Mouse (Mus musculus) hindbrain, embryonic 11.5 days (tissue): ENCODE data around the gene Ryr2. TPM values are rescaled to one million over a fixed set of nuclear protein-coding genes. Genes with fewer than 3 reads are reported as not detected.
A peak's percentile ranks its signal among the peaks of the same experiment; 100 is the strongest.

ENCODE experiments used
- ATAC-seq: fragments of 200-750 bp; cut with Nextera tagmentation; 2 replicates; pipeline ENCODE4 v1.8.0; 2017; ENCODE audit warnings: mild to moderate bottlenecking, moderate TSS enrichment, moderate library complexity; ENCODE audit not compliant: low FRiP score
- DNase-seq: peaks from one replicate; pipeline ENCODE4 v3.0.0-alpha.2; 2015; ENCODE audit warnings: low spot score
- H3K27ac ChIP-seq: fragments of 300-500 bp; sonication (generic); 2 replicates; pipeline ENCODE4 v1.5.1; 2014; ENCODE audit warnings: mild to moderate bottlenecking, low read depth, low read length
- H3K27me3 ChIP-seq: fragments of 300-500 bp; sonication (generic); 2 replicates; pipeline ENCODE4 v1.6.1; 2014; ENCODE audit warnings: mild to moderate bottlenecking, low read length, moderate library complexity, mixed read lengths; ENCODE audit not compliant: control insufficient read depth, insufficient read depth
- H3K36me3 ChIP-seq: fragments of 300-500 bp; sonication (generic); 2 replicates; pipeline ENCODE4 v1.6.1; 2014; ENCODE audit warnings: mild to moderate bottlenecking, low read length, moderate library complexity, mixed read lengths; ENCODE audit not compliant: control insufficient read depth, insufficient read depth
- H3K4me1 ChIP-seq: fragments of 300-500 bp; sonication (generic); replicated peaks from 2 replicates; pipeline ENCODE4 v1.6.1; 2014; ENCODE audit warnings: low read length, mixed read lengths; ENCODE audit not compliant: control insufficient read depth, insufficient read depth
- H3K4me2 ChIP-seq: fragments of 300-500 bp; sonication (generic); replicated peaks from 2 replicates; pipeline ENCODE4 v1.6.1; 2014; ENCODE audit warnings: mild to moderate bottlenecking, low read depth, low read length
- H3K4me3 ChIP-seq: fragments of 300-500 bp; sonication (generic); 2 replicates; pipeline ENCODE4 v1.5.1; 2014; ENCODE audit warnings: low read depth, low read length
- H3K9ac ChIP-seq: fragments of 300-500 bp; sonication (generic); 2 replicates; pipeline ENCODE4 v1.6.1; 2014; ENCODE audit warnings: low read depth, low read length
- H3K9me3 ChIP-seq: fragments of 300-500 bp; sonication (generic); 2 replicates; pipeline ENCODE4 v1.6.1; 2016; ENCODE audit warnings: low read length; ENCODE audit not compliant: control insufficient read depth
- WGBS: fragments of 180-500 bp; shearing (Covaris S2); extraction: QIAGEN DNeasy Blood & Tissue Kit; methylation state at CpG from one replicate; pipeline ENCODE4 v1.1.7; 2014; 5-methylcytosine and 5-hydroxymethylcytosine counted together
- polyA plus RNA-seq: library from polyadenylated mRNA; unstranded; fragments of >200 nt; fragmentation: Nextera tagmentation; extraction: Ambion mirVana; gene quantifications from 2 replicates; pipeline ENCODE4 v1.2.1, GENCODE M21; 2014

The Ryr2 gene
- polyA plus RNA-seq, 1 experiment from 2014 or later = 1.5 TPM

DNA sequence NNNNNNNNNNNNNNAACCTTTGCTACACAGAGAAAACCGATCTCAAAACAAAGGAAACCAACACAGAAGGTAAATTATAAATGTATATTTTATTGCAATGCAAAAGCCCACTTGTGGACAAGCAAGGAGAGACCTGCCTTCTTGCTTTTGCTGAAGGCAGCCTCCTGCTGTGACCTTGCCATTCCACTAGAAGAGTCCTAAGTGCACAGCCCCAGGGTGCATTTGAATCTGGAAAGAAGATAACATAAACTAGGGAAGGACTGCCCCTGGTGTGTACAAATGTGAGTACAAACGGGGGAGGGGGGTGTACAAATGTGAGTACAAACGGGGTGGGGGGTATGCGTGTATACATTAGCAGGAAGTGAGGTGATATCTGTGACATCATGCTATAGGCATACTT, 43.2 kb downstream of the Ryr2 start:
- Histone ChIP-seq H3K36me3 (no peaks in the 10 kb centered on the region), H3K9ac (no peak overlapping the region), H3K4me2 (no peak overlapping the region), H3K4me3 (no peak overlapping the region), H3K27me3 (no peaks in the 10 kb centered on the region), H3K9me3 (no peaks in the 10 kb centered on the region), H3K4me1 (no peaks in the 10 kb centered on the region), H3K27ac (no peak overlapping the region)
- WGBS = 78% methylated on average over 4 of the region's 4 CpGs
- ATAC-seq (0 out of 2 replicates have a peak, but pooled peaks have one; percentile 20), DNase-seq (no peak)

DNA sequence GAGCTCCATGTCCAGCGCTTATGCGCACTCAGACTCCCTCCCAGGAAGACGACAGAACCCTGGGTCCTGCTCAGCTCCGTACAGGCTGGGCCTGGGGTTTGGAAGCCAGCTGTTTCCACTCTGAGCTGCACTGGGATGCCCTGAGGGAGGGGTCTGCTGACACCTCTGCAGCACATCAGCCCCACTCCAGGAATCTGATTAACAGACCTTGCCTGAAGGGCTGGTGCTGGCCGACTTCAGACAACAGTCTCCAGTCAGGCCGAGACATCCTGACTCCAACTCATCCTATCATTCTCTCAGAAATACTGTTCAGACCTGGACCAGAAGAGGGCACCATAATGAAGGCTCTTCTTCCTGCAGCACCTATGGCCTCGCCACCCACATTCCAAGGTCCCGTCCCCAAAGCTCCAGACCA, 49.4 kb downstream of the Ryr2 start:
- no peaks in the 10 kb centered on the region for H3K4me1 ChIP-seq
- 63% methylated on average over 8 of the region's 8 CpGs for WGBS

DNA sequence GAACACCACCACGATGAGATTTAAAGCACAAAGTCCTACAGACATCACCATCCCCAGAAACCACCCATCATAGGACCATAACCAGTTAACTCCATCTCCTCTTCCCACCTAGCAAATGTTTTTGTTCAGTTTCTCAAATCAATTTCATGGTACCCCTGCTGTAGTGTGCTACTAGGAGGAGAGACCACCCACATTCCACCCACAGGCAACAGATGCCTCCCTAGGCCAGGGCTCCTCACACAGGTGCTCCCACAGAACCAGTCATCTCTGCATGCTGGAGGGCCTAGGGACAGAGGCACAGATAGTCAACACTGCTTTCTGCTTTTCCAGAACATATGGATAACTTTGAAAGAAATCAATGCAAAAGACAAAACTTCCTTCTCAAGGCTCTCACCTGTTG, 50.8 kb downstream of the Ryr2 start:
- Histone ChIP-seq H3K4me2 (no peak overlapping the region), H3K27me3 (no peaks in the 10 kb centered on the region), H3K4me1 (no peaks in the 10 kb centered on the region), H3K9me3 (no peaks in the 10 kb centered on the region), H3K9ac (no peak overlapping the region), H3K4me3 (no peak overlapping the region), H3K27ac (no peak overlapping the region), H3K36me3 (no peaks in the 10 kb centered on the region)
- no peak for DNase-seq
- ATAC-seq = no peak
- 78% methylated on average over 1 of the region's 1 CpGs for WGBS

More for the DNA sequence above, 49.4 kb downstream of the Ryr2 start:
- DNase-seq = no peak
- Histone ChIP-seq H3K27me3 (no peaks in the 10 kb centered on the region), H3K36me3 (no peaks in the 10 kb centered on the region), H3K4me3 (no peak overlapping the region), H3K9ac (no peak overlapping the region), H3K9me3 (no peaks in the 10 kb centered on the region), H3K27ac (no peak overlapping the region), H3K4me2 (no peak overlapping the region)
- 0 out of 2 replicates have a peak, but pooled peaks have one; percentile 32 for ATAC-seq

DNA sequence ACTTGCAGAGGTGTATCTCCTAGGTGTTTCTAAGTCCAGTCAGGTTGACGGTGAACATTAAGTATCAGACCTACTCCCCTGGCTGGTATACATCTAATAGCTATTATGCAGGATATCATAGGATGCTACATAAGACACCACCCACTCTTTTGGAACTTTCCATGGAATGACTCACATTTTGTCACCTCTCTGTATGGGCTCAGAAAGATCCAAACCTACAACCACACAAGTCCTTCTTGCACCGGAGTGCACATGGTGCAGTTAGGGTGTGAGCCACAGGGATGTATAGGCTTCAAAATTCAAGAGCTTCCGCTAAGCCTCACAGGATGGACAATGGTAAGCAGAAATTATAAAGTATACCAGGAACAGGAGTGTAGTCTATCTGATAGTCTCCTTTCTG, 52.8 kb downstream of the Ryr2 start:
- no peak overlapping the region for H3K4me3 ChIP-seq
- no peak overlapping the region for H3K4me2 ChIP-seq
- no peak overlapping the region for H3K9ac ChIP-seq
- ATAC-seq (no peak), DNase-seq (no peak)
- no peaks in the 10 kb centered on the region for H3K4me1 ChIP-seq
- no peak overlapping the region for H3K27ac ChIP-seq
- H3K36me3 ChIP-seq = no peaks in the 10 kb centered on the region
- H3K9me3 ChIP-seq = no peaks in the 10 kb centered on the region
- 95% methylated on average over 3 of the region's 3 CpGs for WGBS
- H3K27me3 ChIP-seq = no peaks in the 10 kb centered on the region

DNA sequence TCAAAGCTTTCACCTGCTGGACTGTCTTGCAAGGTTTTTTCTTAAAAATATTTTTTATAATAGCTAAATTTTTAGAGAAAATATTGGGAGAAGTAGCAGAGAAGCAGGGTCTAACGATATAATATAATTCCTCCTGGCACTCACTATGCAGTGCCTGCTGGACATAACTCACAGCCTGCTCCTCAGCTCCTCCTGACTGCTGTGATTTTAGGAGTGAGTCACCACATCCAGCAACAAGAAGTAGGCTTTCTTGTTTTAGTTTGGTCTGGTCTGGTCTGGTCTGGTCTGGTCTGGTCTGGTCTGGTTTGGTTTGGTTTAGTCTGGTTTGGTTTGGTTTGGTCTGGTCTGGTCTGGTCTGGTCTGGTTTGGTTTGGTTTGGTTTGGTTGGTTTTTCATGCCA, 55.9 kb downstream of the Ryr2 start:
- Histone ChIP-seq H3K27me3 (no peaks in the 10 kb centered on the region), H3K27ac (no peak overlapping the region), H3K36me3 (no peaks in the 10 kb centered on the region), H3K9me3 (no peaks in the 10 kb centered on the region), H3K9ac (no peak overlapping the region), H3K4me3 (no peak overlapping the region), H3K4me2 (no peak overlapping the region), H3K4me1 (no peaks in the 10 kb centered on the region)
- DNase-seq = no peak
- 100% methylated on average over 1 of the region's 1 CpGs for WGBS
- ATAC-seq = no peak

DNA sequence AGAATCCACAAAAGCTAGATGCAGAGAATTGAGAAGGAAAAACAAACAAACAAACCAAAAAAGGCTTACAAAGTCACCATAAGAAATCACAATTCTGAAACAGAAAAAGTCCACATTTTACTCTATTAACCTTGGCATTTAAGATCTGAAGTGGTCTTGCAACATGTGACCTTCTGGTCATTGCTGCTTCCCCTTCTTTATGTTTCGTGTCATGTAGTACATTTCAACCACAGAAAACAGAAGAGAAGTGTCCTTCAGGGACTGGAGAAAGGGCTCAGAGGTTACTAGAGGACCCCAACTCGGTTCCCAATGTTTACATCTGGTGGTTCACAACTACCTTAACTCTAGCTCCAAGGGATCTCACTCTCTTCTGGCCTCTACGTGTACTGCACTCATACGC, 59.7 kb downstream of the Ryr2 start:
- no peak overlapping the region for H3K4me2 ChIP-seq
- no peak overlapping the region for H3K4me3 ChIP-seq
- H3K9ac ChIP-seq = no peak overlapping the region
- H3K4me1 ChIP-seq = no peaks in the 10 kb centered on the region
- no peak for DNase-seq
- H3K36me3 ChIP-seq = no peaks in the 10 kb centered on the region
- no peak for ATAC-seq
- no peak overlapping the region for H3K27ac ChIP-seq
- 84% methylated on average over 4 of the region's 4 CpGs for WGBS
- no peaks in the 10 kb centered on the region for H3K9me3 ChIP-seq
- H3K27me3 ChIP-seq = no peaks in the 10 kb centered on the region

DNA sequence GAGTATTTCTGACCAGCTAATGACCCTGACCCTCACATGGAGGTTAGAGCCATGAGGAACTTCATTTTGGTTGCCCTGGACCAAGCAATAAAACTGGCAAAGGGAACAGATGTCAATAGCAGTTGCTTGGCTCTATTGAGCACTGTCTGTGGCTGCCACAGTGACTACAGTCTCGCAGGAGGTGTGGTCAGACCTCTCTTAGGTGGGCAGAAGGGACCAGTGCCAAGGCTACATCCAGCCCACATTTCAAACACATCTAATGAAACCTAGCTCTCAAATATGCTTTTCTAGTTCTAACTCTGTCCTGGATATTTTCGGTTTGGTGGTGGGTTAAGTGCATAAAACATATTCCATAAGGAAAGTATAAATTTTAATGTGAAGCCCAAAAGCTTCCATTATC, 62.0 kb downstream of the Ryr2 start:
- DNase-seq (no peak), ATAC-seq (no peak)
- 78% methylated on average over 2 of the region's 2 CpGs for WGBS
- Histone ChIP-seq H3K4me1 (no peaks in the 10 kb centered on the region), H3K36me3 (no peaks in the 10 kb centered on the region), H3K4me3 (no peak overlapping the region), H3K4me2 (no peak overlapping the region), H3K9ac (no peak overlapping the region), H3K27me3 (no peaks in the 10 kb centered on the region), H3K27ac (no peak overlapping the region), H3K9me3 (no peaks in the 10 kb centered on the region)

DNA sequence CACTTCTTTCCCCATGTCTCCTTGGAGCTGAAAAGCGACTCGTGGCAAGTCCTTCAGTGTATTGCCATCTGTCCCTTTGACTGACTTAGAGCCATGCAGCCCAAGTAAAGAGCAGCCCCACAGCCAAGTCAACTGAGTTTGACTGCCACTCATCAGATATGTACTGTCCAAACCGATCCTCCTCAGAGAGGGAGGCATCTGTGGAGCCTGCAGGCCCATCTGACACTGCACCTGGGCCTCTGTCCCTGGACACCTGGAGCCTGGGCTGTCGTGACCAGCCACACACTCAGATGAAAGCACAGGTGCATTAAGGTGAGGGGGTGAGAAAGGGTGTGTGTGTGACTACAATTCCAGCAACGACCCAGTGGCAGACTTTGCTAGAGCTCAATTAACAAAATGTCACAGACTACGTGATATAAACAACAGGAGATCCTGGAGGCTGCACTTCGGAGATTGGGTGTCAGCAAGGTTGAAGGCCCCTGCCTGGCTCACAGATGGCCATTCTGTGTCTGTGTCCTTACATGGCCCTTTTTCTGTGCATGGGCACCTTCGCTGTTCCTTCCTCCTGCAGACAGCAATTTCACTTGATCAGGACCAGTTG, 63.8 kb downstream of the Ryr2 start:
- ATAC-seq = no peak
- no peaks in the 10 kb centered on the region for H3K27me3 ChIP-seq
- 71% methylated on average over 8 of the region's 8 CpGs for WGBS
- no peak overlapping the region for H3K4me3 ChIP-seq
- H3K9ac ChIP-seq = no peak overlapping the region
- H3K27ac ChIP-seq = no peak overlapping the region
- no peak for DNase-seq
- no peak overlapping the region for H3K4me2 ChIP-seq
- H3K36me3 ChIP-seq = no peaks in the 10 kb centered on the region
- H3K9me3 ChIP-seq = no peaks in the 10 kb centered on the region
- H3K4me1 ChIP-seq = no peaks in the 10 kb centered on the region

DNA sequence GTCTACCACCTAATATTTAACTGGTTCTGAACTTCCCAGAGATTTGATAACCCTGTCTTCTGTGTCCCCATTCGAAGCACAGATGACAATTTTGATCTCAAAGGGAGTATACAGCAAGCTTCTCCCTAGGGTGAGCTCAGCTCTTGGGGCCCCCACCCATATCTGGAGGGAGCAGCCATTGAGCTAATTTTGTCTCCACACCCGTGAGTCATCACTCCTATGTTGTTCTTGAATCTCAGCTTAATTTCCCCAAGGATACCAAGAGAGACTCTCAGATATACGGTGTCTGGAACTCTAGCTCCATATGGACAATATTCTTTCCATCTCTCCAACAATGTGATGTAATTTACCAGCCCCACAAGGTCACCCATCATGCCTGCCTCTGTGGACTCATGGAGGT, 66.8 kb downstream of the Ryr2 start:
- H3K9me3 ChIP-seq = no peaks in the 10 kb centered on the region
- no peak overlapping the region for H3K9ac ChIP-seq
- no peaks in the 10 kb centered on the region for H3K36me3 ChIP-seq
- no peaks in the 10 kb centered on the region for H3K4me1 ChIP-seq
- 84% methylated on average over 3 of the region's 3 CpGs for WGBS
- H3K27me3 ChIP-seq = no peaks in the 10 kb centered on the region
- no peak overlapping the region for H3K4me3 ChIP-seq
- DNase-seq = no peak
- H3K4me2 ChIP-seq = no peak overlapping the region
- H3K27ac ChIP-seq = no peak overlapping the region
- ATAC-seq = no peak
